Mouse (Mus musculus) erythroblast, embryonic 14.5 days (primary cell): Measurements from ENCODE around the gene Tm9sf1. TPM values are rescaled to one million over a fixed set of nuclear protein-coding genes. Genes with fewer than 3 reads are reported as not detected.

ENCODE experiments used
- H3K27me3 ChIP-seq: 2 replicates; pipeline ENCODE4 v1.6.1; 2012; ENCODE audit warnings: inconsistent platforms; ENCODE audit not compliant: control insufficient read depth
- H3K36me3 ChIP-seq: 2 replicates; pipeline ENCODE4 v1.6.1; 2012; ENCODE audit warnings: mild to moderate bottlenecking, inconsistent platforms; ENCODE audit not compliant: control insufficient read depth
- H3K4me1 ChIP-seq: 2 replicates; pipeline ENCODE4 v1.6.1; 2012; ENCODE audit warnings: inconsistent platforms; ENCODE audit not compliant: control insufficient read depth
- H3K4me3 ChIP-seq: replicated peaks from 2 replicates; pipeline ENCODE3; 2012; ENCODE audit warnings: moderate library complexity, mild to moderate bottlenecking, inconsistent platforms
- H3K9me3 ChIP-seq: 2 replicates; pipeline ENCODE4 v1.6.1; 2012; ENCODE audit warnings: low read length, inconsistent platforms, mixed read lengths; ENCODE audit not compliant: control insufficient read depth
- GATA1 ChIP-seq: IDR thresholded peaks from 2 replicates; pipeline ENCODE4 v1.6.1; 2012; ENCODE audit warnings: low read length, inconsistent platforms, mixed read lengths
- TAL1 ChIP-seq: IDR thresholded peaks from 3 replicates; pipeline ENCODE4 v1.6.1; 2012; ENCODE audit warnings: low read length, inconsistent platforms, mixed read lengths
- polyA plus RNA-seq: library from polyadenylated mRNA; stranded (reverse); fragments of >175 nt; gene quantifications from 2 replicates; pipeline ENCODE4 v1.2.3, GENCODE M21; 2012

The Tm9sf1 gene
- polyA plus RNA-seq, 1 experiment: 1.1 TPM

DNA sequence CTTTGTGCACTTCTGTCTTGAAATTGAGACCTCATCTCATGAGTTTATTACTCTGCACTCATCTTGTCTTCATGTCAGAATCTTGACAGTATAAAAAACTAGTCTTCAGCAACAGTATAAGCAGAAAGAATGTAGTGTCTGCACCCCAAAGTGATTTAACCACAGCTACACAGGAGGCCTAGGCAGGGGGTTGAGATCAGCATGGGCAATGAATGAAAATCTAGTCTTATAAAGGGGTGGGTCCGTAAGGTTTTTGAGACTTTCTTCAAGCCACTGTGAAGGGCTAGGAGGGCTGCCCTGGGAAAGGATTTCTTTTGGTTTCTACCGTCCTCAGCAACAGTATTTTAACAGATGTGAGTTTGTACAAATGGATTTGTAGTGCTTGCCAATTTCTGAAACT lies 17.0 kb upstream of the Tm9sf1 start:
- no peaks in the 10 kb centered on the region for H3K27me3 ChIP-seq
- H3K4me3 ChIP-seq: peak overlapping the region; percentile 85
- H3K9me3 ChIP-seq: no peaks in the 10 kb centered on the region
- no peak for TF ChIP-seq GATA1
- no peak for TF ChIP-seq TAL1
- peaks cover 31% of the 10 kb centered on the region for H3K4me1 ChIP-seq
- peaks cover 52% of the 10 kb centered on the region for H3K36me3 ChIP-seq

DNA sequence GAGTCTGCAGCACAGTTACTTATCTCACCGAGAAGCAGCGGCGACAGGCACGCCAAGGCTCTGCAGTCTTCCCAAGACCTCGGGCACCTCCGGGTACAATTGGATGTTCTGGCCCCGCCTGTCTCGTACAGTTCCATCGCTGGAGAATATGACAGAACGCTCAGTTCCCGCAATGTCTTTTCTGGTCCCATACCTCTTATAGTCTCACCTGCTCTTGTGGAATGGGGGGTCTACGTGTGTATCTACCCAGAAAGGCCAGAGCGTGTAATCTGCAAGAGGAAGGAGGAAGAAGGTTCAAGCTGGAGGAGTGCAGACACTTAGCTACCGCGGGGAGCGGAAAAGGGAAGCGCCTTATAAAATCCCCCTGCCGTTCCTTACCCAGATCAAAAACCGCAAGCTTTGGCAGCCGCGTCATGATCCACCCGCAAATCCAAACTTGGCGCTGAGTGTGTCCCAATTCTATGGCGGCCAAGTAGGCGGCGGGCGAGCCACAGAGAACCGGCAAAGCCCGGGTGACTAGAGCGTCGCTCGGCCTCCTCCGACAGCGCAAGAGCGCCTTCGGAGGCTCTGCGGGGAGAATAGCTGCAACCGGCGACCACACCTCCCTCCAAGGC lies 16.5 kb upstream of the Tm9sf1 start, which contains the start of gene Mdp1:
TSS of gene Mdp1 (minus strand) at position 549 of the 614 bp plus-strand sequence.
- H3K36me3 ChIP-seq: peaks cover 50% of the 10 kb centered on the region
- TF ChIP-seq GATA1 (no peak), TAL1 (no peak)

DNA sequence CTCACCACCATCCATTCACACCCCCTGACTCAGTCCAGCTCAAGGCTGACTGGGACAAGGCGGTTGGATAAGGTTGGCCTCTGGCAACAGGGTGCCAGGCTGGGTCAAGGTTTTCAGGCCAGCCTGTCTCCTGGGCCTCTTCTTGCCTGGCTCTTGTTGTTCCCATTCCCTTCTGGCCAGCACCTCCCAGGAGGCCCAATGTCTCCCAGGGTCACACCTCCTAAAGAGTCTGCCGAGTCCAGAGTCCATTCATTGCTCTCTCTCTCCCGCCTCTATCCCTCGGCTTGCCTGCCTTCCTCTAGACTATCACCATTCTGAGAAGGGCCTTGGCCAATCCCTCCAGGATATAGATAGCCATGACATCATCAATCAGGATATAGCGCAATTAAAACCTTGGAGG lies 14.4 kb upstream of the Tm9sf1 start:
- Histone ChIP-seq H3K36me3 (peaks cover 37% of the 10 kb centered on the region), H3K9me3 (no peaks in the 10 kb centered on the region), H3K4me3 (no peak overlapping the region), H3K4me1 (peaks cover 31% of the 10 kb centered on the region), H3K27me3 (no peaks in the 10 kb centered on the region)
- TF ChIP-seq TAL1 (no peak), GATA1 (no peak)

More for the DNA sequence above, 16.5 kb upstream of the Tm9sf1 start, which contains the start of gene Mdp1:
- peak within 1 kb of the TSS; percentile 85 for H3K4me3 ChIP-seq
- H3K9me3 ChIP-seq: no peaks in the 10 kb centered on the region
- H3K27me3 ChIP-seq: no peaks in the 10 kb centered on the region
- peaks cover 31% of the 10 kb centered on the region for H3K4me1 ChIP-seq

DNA sequence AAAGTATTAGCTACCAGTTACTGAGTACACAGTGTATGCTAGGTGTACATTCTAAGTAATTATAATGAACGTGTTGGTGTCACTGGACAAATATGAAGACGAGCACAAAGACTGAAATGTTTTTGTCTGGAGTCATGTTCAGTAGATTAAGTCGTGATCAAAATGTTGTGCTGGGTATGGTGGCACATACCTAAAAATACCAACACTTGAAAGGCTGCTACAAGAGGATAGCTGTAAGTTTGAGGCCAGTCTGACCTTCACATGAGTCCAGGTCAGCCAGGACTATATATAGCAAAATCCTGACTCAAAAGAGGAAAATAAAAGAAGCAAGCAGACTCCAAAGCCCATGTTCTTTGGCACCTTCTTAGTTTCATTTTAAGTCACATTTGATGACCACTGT lies 13.3 kb upstream of the Tm9sf1 start:
- TF ChIP-seq GATA1 (no peak), TAL1 (no peak)

DNA sequence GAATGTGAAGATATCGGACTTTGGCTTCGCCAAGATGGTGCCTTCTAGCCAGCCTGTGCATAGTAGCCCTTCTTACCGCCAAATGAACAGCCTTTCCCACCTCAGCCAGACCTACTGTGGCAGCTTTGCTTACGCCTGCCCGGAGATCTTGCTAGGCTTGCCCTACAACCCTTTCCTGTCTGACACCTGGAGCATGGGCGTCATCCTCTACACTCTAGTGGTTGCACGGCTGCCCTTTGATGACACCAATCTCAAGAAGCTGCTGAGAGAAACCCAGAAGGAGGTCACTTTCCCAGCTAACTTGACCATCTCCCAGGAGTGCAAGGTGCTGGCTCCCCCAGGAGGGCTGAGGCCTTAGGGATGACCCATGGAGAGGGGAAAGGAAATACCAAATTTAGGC lies 7.9 kb upstream of the Tm9sf1 start:
- no peak for TF ChIP-seq TAL1
- no peak for TF ChIP-seq GATA1
- peaks cover 3% of the 10 kb centered on the region; the same call in 1 of the 2 replicates for H3K27me3 ChIP-seq
- H3K9me3 ChIP-seq: no peaks in the 10 kb centered on the region
- H3K4me3 ChIP-seq: no peak overlapping the region
- peaks cover 8% of the 10 kb centered on the region; the same call in 1 of the 2 replicates for H3K4me1 ChIP-seq
- peaks cover 10% of the 10 kb centered on the region for H3K36me3 ChIP-seq

More for the DNA sequence above, 13.3 kb upstream of the Tm9sf1 start:
- H3K36me3 ChIP-seq: peaks cover 27% of the 10 kb centered on the region
- H3K4me3 ChIP-seq: no peak overlapping the region
- H3K9me3 ChIP-seq: no peaks in the 10 kb centered on the region
- H3K4me1 ChIP-seq: peaks cover 31% of the 10 kb centered on the region
- H3K27me3 ChIP-seq: no peaks in the 10 kb centered on the region

DNA sequence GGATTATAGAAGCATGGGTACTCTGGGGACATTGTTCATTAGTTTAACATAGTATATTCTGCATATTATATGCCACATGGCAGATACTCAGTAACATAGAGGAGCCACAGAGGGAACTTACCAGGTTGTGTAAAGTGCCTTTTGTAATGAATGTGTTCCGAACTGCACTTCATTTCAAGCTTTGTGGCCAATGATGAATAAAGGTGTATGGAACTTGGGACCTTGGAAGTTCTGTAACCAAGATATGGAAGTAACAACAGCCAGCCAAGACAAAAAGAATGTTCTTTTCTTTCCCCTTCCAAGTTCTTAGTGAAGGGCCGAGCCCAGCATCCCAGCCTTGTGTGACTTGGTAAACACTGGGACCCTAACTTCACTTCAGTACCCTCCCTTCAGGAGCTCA lies 6.3 kb upstream of the Tm9sf1 start, which contains the start of gene Tssk4:
TSS of gene Tssk4 (plus strand) at position 301 of the 400 bp plus-strand sequence.
- Histone ChIP-seq H3K36me3 (peaks cover 21% of the 10 kb centered on the region), H3K27me3 (peaks cover 3% of the 10 kb centered on the region; the same call in 1 of the 2 replicates), H3K9me3 (no peaks in the 10 kb centered on the region), H3K4me3 (no peak within 1 kb of the TSS), H3K4me1 (peaks cover 21% of the 10 kb centered on the region)
- no peak for TF ChIP-seq GATA1
- TF ChIP-seq TAL1: no peak

DNA sequence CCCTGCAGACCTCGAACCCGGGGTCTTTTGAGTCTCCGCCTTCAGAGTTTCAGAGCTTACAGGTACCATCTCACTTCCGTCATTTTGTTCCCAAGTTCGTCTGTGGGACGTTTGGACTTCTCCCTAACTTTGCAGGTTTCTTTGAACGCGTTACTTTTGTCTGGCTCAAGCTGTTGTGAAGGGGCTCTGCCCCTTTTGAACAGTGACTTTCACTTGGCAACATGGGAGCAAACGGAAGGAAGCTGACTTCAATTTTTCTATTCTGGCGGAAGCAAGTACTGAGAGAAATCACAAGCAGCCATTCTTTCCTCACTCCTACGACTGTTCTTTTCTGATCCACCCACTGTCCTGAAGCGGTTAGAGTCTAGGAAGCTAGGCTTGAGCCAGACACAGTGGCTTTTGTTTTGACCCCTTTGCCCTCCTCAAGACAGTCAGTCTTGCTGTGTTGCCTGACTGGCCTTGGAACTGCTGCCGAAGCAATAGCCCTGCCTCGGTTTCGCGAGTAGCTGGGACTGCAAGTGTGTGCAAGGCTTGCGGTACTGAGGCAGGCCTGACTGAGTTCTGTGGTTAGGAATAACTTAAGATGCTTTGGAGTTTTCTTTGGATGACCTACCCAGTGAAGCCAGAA lies 769 bp upstream of the Tm9sf1 start:
- peaks cover 60% of the 10 kb centered on the region for H3K4me1 ChIP-seq
- no peaks in the 10 kb centered on the region for H3K27me3 ChIP-seq
- no peak for TF ChIP-seq GATA1
- TF ChIP-seq TAL1: no peak
- no peaks in the 10 kb centered on the region for H3K9me3 ChIP-seq
- H3K36me3 ChIP-seq: peaks cover 54% of the 10 kb centered on the region
- H3K4me3 ChIP-seq: peak overlapping the region; percentile 74

DNA sequence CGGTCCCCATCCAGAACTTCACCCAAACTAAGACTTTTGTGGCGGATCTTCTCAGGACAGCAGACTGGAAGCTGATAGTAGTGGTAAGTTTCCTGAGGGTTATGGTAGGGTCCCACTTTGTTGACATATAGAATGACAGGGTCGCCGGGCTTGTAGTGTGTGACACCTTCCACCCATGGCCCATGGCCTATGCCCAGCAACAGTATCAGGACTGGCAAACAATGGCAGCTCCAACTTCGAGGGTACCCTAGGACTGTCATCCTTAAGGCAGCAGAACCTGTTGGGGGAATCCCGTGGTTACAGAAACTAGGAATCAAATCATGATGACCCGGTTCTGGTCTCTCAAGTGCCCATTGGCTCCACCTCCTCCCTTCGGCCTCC lies 937 bp downstream of the Tm9sf1 start:
- TF ChIP-seq GATA1: no peak
- no peak for TF ChIP-seq TAL1
- peaks cover 67% of the 10 kb centered on the region for H3K4me1 ChIP-seq
- peaks cover 71% of the 10 kb centered on the region for H3K36me3 ChIP-seq
- no peaks in the 10 kb centered on the region for H3K9me3 ChIP-seq
- peak overlapping the region; percentile 74 for H3K4me3 ChIP-seq
- H3K27me3 ChIP-seq: no peaks in the 10 kb centered on the region

DNA sequence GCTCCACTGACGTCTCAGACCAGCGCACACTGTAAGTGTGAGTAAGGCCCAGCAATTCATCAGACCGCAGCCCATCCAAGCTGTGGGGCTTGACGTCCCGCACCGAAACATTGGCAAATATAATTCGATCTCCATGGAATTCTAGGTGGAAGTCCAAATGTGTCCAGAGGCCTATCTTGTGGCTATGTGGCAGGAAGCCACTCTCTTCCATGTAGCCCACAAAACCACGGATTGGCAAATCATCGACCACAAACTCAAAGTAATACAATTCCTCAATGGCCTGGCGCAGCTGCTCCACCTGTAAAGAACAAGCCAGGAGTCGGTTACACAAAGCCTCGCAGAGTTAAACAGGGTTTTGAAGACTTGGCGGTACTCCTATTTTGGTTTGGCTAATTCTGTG lies 2.3 kb downstream of the Tm9sf1 start:
- TF ChIP-seq GATA1 (no peak), TAL1 (no peak)
- H3K4me3 ChIP-seq: no peak overlapping the region

More for the DNA sequence above, 2.3 kb downstream of the Tm9sf1 start:
- Histone ChIP-seq H3K9me3 (no peaks in the 10 kb centered on the region), H3K4me1 (peaks cover 60% of the 10 kb centered on the region), H3K27me3 (no peaks in the 10 kb centered on the region), H3K36me3 (peaks cover 72% of the 10 kb centered on the region)
